Mouse (Mus musculus) midbrain, embryonic 14.5 days (tissue): ENCODE results near the gene Ptgs1. TPM values are rescaled to one million over a fixed set of nuclear protein-coding genes. Genes with fewer than 3 reads are reported as not detected.
A peak's percentile ranks its signal among the peaks of the same experiment; 100 is the strongest.

Experiments used
- ATAC-seq: fragments of 200-750 bp; cut with Nextera tagmentation; 2 replicates; pipeline ENCODE4 v1.8.0; 2017; ENCODE audit warnings: moderate number of reproducible peaks, moderate library complexity; ENCODE audit not compliant: low FRiP score, low TSS enrichment
- DNase-seq: peaks from one replicate; pipeline ENCODE4 v3.0.0-alpha.2; 2015
- H3K27ac ChIP-seq: fragments of 300-500 bp; sonication (generic); replicated peaks from 2 replicates; pipeline ENCODE4 v1.5.1; 2014; ENCODE audit warnings: mild to moderate bottlenecking, low read depth, low read length, moderate library complexity
- H3K27me3 ChIP-seq: fragments of 300-500 bp; sonication (generic); 2 replicates; pipeline ENCODE4 v1.6.1; 2014; ENCODE audit warnings: low read length, control low read depth, mixed read lengths; ENCODE audit not compliant: control insufficient read depth, insufficient read depth
- H3K36me3 ChIP-seq: fragments of 300-500 bp; sonication (generic); 2 replicates; pipeline ENCODE4 v1.6.1; 2014; ENCODE audit warnings: low read length, control low read depth; ENCODE audit not compliant: control insufficient read depth, insufficient read depth
- H3K4me1 ChIP-seq: fragments of 300-500 bp; sonication (generic); 2 replicates; pipeline ENCODE4 v1.6.1; 2014; ENCODE audit warnings: mild to moderate bottlenecking, antibody characterized with exemption, low read length, control low read depth; ENCODE audit not compliant: control insufficient read depth, insufficient read depth
- H3K4me2 ChIP-seq: fragments of 300-500 bp; sonication (generic); 2 replicates; pipeline ENCODE4 v1.6.1; 2014; ENCODE audit warnings: mild to moderate bottlenecking, low read length, moderate library complexity
- H3K4me3 ChIP-seq: fragments of 300-500 bp; sonication (generic); replicated peaks from 2 replicates; pipeline ENCODE4 v1.5.1; 2014; ENCODE audit warnings: low read depth, low read length
- H3K9ac ChIP-seq: fragments of 300-500 bp; sonication (generic); replicated peaks from 2 replicates; pipeline ENCODE4 v1.6.1; 2014; ENCODE audit warnings: mild to moderate bottlenecking, low read length, moderate library complexity
- H3K9me3 ChIP-seq: fragments of 300-500 bp; sonication (generic); 2 replicates; pipeline ENCODE4 v1.6.1; 2016; ENCODE audit warnings: low read length, control low read depth, mixed read lengths; ENCODE audit not compliant: control insufficient read depth
- WGBS: fragments of 180-500 bp; shearing (Covaris S2); extraction: QIAGEN DNeasy Blood & Tissue Kit; methylation state at CpG from one replicate; pipeline ENCODE4 v1.1.7; 2014; 5-methylcytosine and 5-hydroxymethylcytosine counted together
- polyA plus RNA-seq: library from polyadenylated mRNA; unstranded; fragments of >200 nt; fragmentation: Nextera tagmentation; extraction: Ambion mirVana; gene quantifications from 2 replicates; pipeline ENCODE4 v1.2.1, GENCODE M21; 2014

The Ptgs1 gene
- polyA plus RNA-seq, 1 experiment from 2014 or later, result 4.3 TPM

DNA sequence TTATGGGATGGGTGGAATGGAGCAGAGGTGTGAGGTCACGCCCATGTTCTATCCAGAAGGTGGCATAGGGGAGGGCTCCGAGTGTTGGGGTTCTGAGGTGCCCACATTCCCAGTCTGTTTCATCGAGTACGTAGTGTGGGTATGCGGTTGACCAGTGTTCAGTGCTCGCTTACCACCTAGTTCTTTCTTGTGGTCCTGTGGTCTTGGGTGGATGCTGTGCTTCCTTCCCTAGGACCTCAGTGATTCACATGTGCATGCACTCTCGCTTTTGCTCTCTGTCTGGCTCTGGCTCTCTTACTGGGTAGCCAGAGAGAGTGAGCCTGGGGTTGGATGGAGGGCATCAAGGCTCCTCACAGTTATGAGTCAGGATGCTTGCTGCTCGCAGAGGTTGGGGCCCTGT lies 10.1 kb upstream of the Ptgs1 start:
- Histone ChIP-seq H3K27ac (no peak overlapping the region), H3K4me1 (no peaks in the 10 kb centered on the region), H3K4me2 (no peak overlapping the region), H3K36me3 (no peaks in the 10 kb centered on the region), H3K4me3 (no peak overlapping the region), H3K27me3 (no peaks in the 10 kb centered on the region), H3K9ac (no peak overlapping the region), H3K9me3 (no peaks in the 10 kb centered on the region)
- WGBS, result 92% methylated on average over 8 of the region's 8 CpGs
- ATAC-seq, result no peak
- no peak for DNase-seq

- ATAC-seq (no peak), DNase-seq (no peak)
- Histone ChIP-seq H3K9me3 (no peaks in the 10 kb centered on the region), H3K36me3 (no peaks in the 10 kb centered on the region), H3K27ac (no peak overlapping the region), H3K4me2 (no peak overlapping the region), H3K4me1 (no peaks in the 10 kb centered on the region), H3K4me3 (no peak overlapping the region), H3K27me3 (no peaks in the 10 kb centered on the region), H3K9ac (no peak overlapping the region)
- WGBS, result 86% methylated on average over 4 of the region's 4 CpGs
These were observed 9.3 kb upstream of the Ptgs1 start for GRCm38 (mm10) chr2:36220891-36221290.

GRCm38 (mm10) chr2:36222168-36222848 lies 7.9 kb upstream of the Ptgs1 start:
- Histone ChIP-seq H3K4me1 (no peaks in the 10 kb centered on the region), H3K9me3 (no peaks in the 10 kb centered on the region), H3K27me3 (no peaks in the 10 kb centered on the region), H3K4me2 (no peak overlapping the region), H3K4me3 (no peak overlapping the region), H3K36me3 (no peaks in the 10 kb centered on the region), H3K9ac (no peak overlapping the region), H3K27ac (no peak overlapping the region)
- no peak for DNase-seq
- 73% methylated on average over 7 of the region's 7 CpGs for whole genome bisulfite sequencing
- ATAC-seq, result no peak

- no peak for ATAC-seq
- Histone ChIP-seq H3K27ac (no peak overlapping the region), H3K4me3 (no peak overlapping the region), H3K9ac (no peak overlapping the region), H3K9me3 (no peaks in the 10 kb centered on the region), H3K4me1 (no peaks in the 10 kb centered on the region), H3K4me2 (no peak overlapping the region), H3K27me3 (no peaks in the 10 kb centered on the region), H3K36me3 (no peaks in the 10 kb centered on the region)
- DNase-seq, result no peak
These were observed 6.8 kb upstream of the Ptgs1 start for GRCm38 (mm10) chr2:36223436-36223835.

DNA sequence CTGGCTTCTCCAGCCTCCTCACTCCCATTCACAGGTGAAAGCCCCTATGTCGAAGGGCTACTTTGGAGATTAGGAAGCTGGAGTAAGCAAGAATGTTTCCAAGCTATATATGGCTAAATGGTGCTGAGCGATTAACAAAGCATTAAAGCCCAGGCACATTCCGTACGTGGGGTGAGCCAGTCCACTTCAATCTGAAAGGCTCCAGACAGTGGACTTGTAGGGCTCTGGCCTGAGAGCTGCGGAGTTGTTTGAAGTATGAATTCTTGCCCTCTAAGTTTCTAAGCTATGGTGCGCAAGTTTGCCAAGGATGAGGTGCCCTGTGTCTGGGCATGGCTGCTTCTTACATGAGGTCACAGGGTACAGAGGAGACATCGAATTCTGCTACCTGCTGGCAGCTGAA lies 6.1 kb upstream of the Ptgs1 start:
- no peaks in the 10 kb centered on the region for H3K27me3 ChIP-seq
- H3K27ac ChIP-seq, result no peak overlapping the region
- no peak overlapping the region for H3K9ac ChIP-seq
- no peak for ATAC-seq
- DNase-seq, result no peak
- H3K4me2 ChIP-seq, result no peak overlapping the region
- no peak overlapping the region for H3K4me3 ChIP-seq
- H3K9me3 ChIP-seq, result no peaks in the 10 kb centered on the region
- H3K36me3 ChIP-seq, result no peaks in the 10 kb centered on the region
- WGBS, result 86% methylated on average over 7 of the region's 7 CpGs
- H3K4me1 ChIP-seq, result no peaks in the 10 kb centered on the region

- no peak overlapping the region for H3K27ac ChIP-seq
- no peaks in the 10 kb centered on the region for H3K36me3 ChIP-seq
- H3K9ac ChIP-seq, result no peak overlapping the region
- H3K27me3 ChIP-seq, result no peaks in the 10 kb centered on the region
- H3K9me3 ChIP-seq, result no peaks in the 10 kb centered on the region
- H3K4me3 ChIP-seq, result no peak overlapping the region
- no peaks in the 10 kb centered on the region for H3K4me1 ChIP-seq
- ATAC-seq (no peak), DNase-seq (no peak)
- 38% methylated on average over 2 of the region's 2 CpGs for WGBS
- H3K4me2 ChIP-seq, result no peak overlapping the region
These were observed 5.6 kb upstream of the Ptgs1 start for GRCm38 (mm10) chr2:36224599-36224998.

- Histone ChIP-seq H3K9ac (peak overlapping the region; percentile 36; the same call in 1 of the 2 replicates), H3K4me1 (peaks cover 6% of the 10 kb centered on the region; the same call in 1 of the 2 replicates), H3K27ac (no peak overlapping the region), H3K4me2 (peak overlapping the region; percentile 59), H3K9me3 (no peaks in the 10 kb centered on the region), H3K4me3 (peak overlapping the region; percentile 28), H3K27me3 (no peaks in the 10 kb centered on the region), H3K36me3 (no peaks in the 10 kb centered on the region)
- DNase-seq (no peak), ATAC-seq (no peak)
- 36% methylated on average over 10 of the region's 10 CpGs for WGBS
These were observed 741 bp downstream of the Ptgs1 start for GRCm38 (mm10) chr2:36230967-36231366.

- no peak overlapping the region for H3K4me3 ChIP-seq
- no peak overlapping the region for H3K27ac ChIP-seq
- H3K9ac ChIP-seq, result no peak overlapping the region
- H3K27me3 ChIP-seq, result no peaks in the 10 kb centered on the region
- no peaks in the 10 kb centered on the region for H3K36me3 ChIP-seq
- ATAC-seq (no peak), DNase-seq (no peak)
- H3K9me3 ChIP-seq, result no peaks in the 10 kb centered on the region
- 68% methylated on average over 7 of the region's 7 CpGs for WGBS
- H3K4me2 ChIP-seq, result no peak overlapping the region
- peaks cover 6% of the 10 kb centered on the region; the same call in 1 of the 2 replicates for H3K4me1 ChIP-seq
These were observed 4.5 kb downstream of the Ptgs1 start for GRCm38 (mm10) chr2:36234526-36235368.

GRCm38 (mm10) chr2:36235917-36236316 lies 5.7 kb downstream of the Ptgs1 start:
- Histone ChIP-seq H3K36me3 (no peaks in the 10 kb centered on the region), H3K4me1 (no peaks in the 10 kb centered on the region), H3K27ac (no peak overlapping the region), H3K9me3 (no peaks in the 10 kb centered on the region), H3K27me3 (no peaks in the 10 kb centered on the region), H3K4me2 (no peak overlapping the region), H3K9ac (no peak overlapping the region), H3K4me3 (no peak overlapping the region)
- DNase-seq (peak; percentile 52), ATAC-seq (no peak)
- 50% methylated on average over 4 of the region's 4 CpGs for WGBS
